Mouse (Mus musculus) bone marrow, adult 2 months (tissue): Measurements from ENCODE around the gene Rnd1.

Experiments
- CTCF ChIP-seq: fragments of 200-500 bp; IDR thresholded peaks from 2 replicates; pipeline ENCODE4 v1.5.1; 2011; ENCODE audit warnings: low read length, control low read depth; ENCODE audit not compliant: control insufficient read depth, insufficient read depth
- POLR2A ChIP-seq: fragments of 200-500 bp; IDR thresholded peaks from 2 replicates; pipeline ENCODE4 v1.6.1; 2011; ENCODE audit warnings: low read depth, mild to moderate bottlenecking, control low read depth, low read length, borderline replicate concordance; ENCODE audit not compliant: control insufficient read depth

- TF ChIP-seq POLR2A: no peak
- TF ChIP-seq CTCF: no peak
These were observed 31.9 kb downstream of the Rnd1 start for GRCm38 (mm10) chr15:98645057-98646026.
